Mouse (Mus musculus) embryonic facial prominence, embryonic 11.5 days (tissue): Measurements from ENCODE around the gene Gtf2h4. TPM values are rescaled to one million over a fixed set of nuclear protein-coding genes. Genes with fewer than 3 reads are reported as not detected.

Source experiments
- ATAC-seq: fragments of 200-750 bp; cut with Nextera tagmentation; replicated peaks from 2 replicates; pipeline ENCODE4 v1.8.0; 2017; ENCODE audit warnings: low read depth; ENCODE audit not compliant: insufficient number of reproducible peaks, low FRiP score, low TSS enrichment
- DNase-seq: peaks from one replicate; pipeline ENCODE4 v3.0.0-alpha.2; 2015; ENCODE audit warnings: low spot score
- H3K27ac ChIP-seq: fragments of 300-500 bp; sonication (generic); replicated peaks from 2 replicates; pipeline ENCODE4 v1.5.1; 2014; ENCODE audit warnings: mild to moderate bottlenecking, low read depth, low read length, control low read depth
- H3K27me3 ChIP-seq: fragments of 300-500 bp; sonication (generic); 2 replicates; pipeline ENCODE4 v1.6.1; 2014; ENCODE audit warnings: mild to moderate bottlenecking, low read length, moderate library complexity, mixed read lengths; ENCODE audit not compliant: control insufficient read depth, insufficient read depth
- H3K36me3 ChIP-seq: fragments of 300-500 bp; sonication (generic); replicated peaks from 2 replicates; pipeline ENCODE4 v1.6.1; 2014; ENCODE audit warnings: low read depth, mild to moderate bottlenecking, low read length, moderate library complexity, mixed read lengths; ENCODE audit not compliant: control insufficient read depth, insufficient read depth
- H3K4me1 ChIP-seq: fragments of 300-500 bp; sonication (generic); 2 replicates; pipeline ENCODE4 v1.6.1; 2014; ENCODE audit warnings: low read length, mixed read lengths; ENCODE audit not compliant: control insufficient read depth, insufficient read depth
- H3K4me2 ChIP-seq: fragments of 300-500 bp; sonication (generic); 2 replicates; pipeline ENCODE4 v1.6.1; 2014; ENCODE audit warnings: low read depth, mild to moderate bottlenecking, control low read depth, low read length, moderate library complexity
- H3K4me3 ChIP-seq: fragments of 300-500 bp; sonication (generic); 2 replicates; pipeline ENCODE4 v1.5.1; 2014; ENCODE audit warnings: low read depth, low read length, control low read depth
- H3K9ac ChIP-seq: fragments of 300-500 bp; sonication (generic); replicated peaks from 2 replicates; pipeline ENCODE4 v1.6.1; 2014; ENCODE audit warnings: mild to moderate bottlenecking, control low read depth, low read length
- H3K9me3 ChIP-seq: fragments of 300-500 bp; sonication (generic); replicated peaks from 2 replicates; pipeline ENCODE4 v1.6.1; 2016; ENCODE audit warnings: mild to moderate bottlenecking, low read length, inconsistent platforms, mixed read lengths; ENCODE audit not compliant: control insufficient read depth
- WGBS: fragments of 180-500 bp; shearing (Covaris S2); extraction: QIAGEN DNeasy Blood & Tissue Kit; methylation state at CpG from one replicate; pipeline ENCODE4 v1.1.7; 2014; 5-methylcytosine and 5-hydroxymethylcytosine counted together
- polyA plus RNA-seq: library from polyadenylated mRNA; unstranded; fragments of >200 nt; fragmentation: Nextera tagmentation; extraction: Ambion mirVana; gene quantifications from 2 replicates; pipeline ENCODE4 v1.2.1, GENCODE M21; 2014

Gtf2h4 gene
- polyA plus RNA-seq, 1 experiment from 2014 or later: 43.3 TPM

GRCm38 (mm10) chr17:35695289-35695688 is 21.8 kb upstream of the Gtf2h4 start:
- H3K4me2 ChIP-seq: no peak overlapping the region
- no peak overlapping the region for H3K4me3 ChIP-seq
- no peaks in the 10 kb centered on the region for H3K27me3 ChIP-seq
- no peak for ATAC-seq
- no peak overlapping the region for H3K9ac ChIP-seq
- peaks cover 4% of the 10 kb centered on the region; the same call in 1 of the 2 replicates for H3K4me1 ChIP-seq
- H3K36me3 ChIP-seq: no peaks in the 10 kb centered on the region; the same call in 1 of the 2 replicates
- DNase-seq: peak; percentile 54
- 87% methylated on average over 2 of the region's 2 CpGs for WGBS
- H3K27ac ChIP-seq: no peak overlapping the region
- H3K9me3 ChIP-seq: no peaks in the 10 kb centered on the region

GRCm38 (mm10) chr17:35693906-35694305 is 20.4 kb upstream of the Gtf2h4 start:
- WGBS: 93% methylated on average over 5 of the region's 5 CpGs
- no peak overlapping the region for H3K4me3 ChIP-seq
- 0 out of 2 replicates have a peak, but pooled peaks cover 4% of the 10 kb centered on the region for H3K4me1 ChIP-seq
- H3K36me3 ChIP-seq: no peaks in the 10 kb centered on the region; the same call in none of the 2 replicates
- DNase-seq (no peak), ATAC-seq (no peak)
- H3K9ac ChIP-seq: no peak overlapping the region
- no peaks in the 10 kb centered on the region for H3K27me3 ChIP-seq
- H3K27ac ChIP-seq: no peak overlapping the region
- H3K9me3 ChIP-seq: no peaks in the 10 kb centered on the region
- H3K4me2 ChIP-seq: no peak overlapping the region

GRCm38 (mm10) chr17:35692368-35692767 is 18.8 kb upstream of the Gtf2h4 start:
- 84% methylated on average over 4 of the region's 4 CpGs for WGBS
- Histone ChIP-seq H3K4me1 (0 out of 2 replicates have a peak, but pooled peaks cover 3% of the 10 kb centered on the region), H3K4me3 (no peak overlapping the region), H3K4me2 (no peak overlapping the region), H3K27ac (no peak overlapping the region), H3K36me3 (peaks cover 6% of the 10 kb centered on the region), H3K27me3 (no peaks in the 10 kb centered on the region), H3K9ac (no peak overlapping the region), H3K9me3 (no peaks in the 10 kb centered on the region)
- ATAC-seq: no peak
- DNase-seq: no peak

GRCm38 (mm10) chr17:35691811-35692210 is 18.3 kb upstream of the Gtf2h4 start:
- no peak overlapping the region for H3K4me3 ChIP-seq
- DNase-seq: no peak
- ATAC-seq: no peak
- H3K9me3 ChIP-seq: no peaks in the 10 kb centered on the region
- no peak overlapping the region for H3K27ac ChIP-seq
- no peaks in the 10 kb centered on the region for H3K27me3 ChIP-seq
- H3K9ac ChIP-seq: no peak overlapping the region
- H3K4me1 ChIP-seq: no peaks in the 10 kb centered on the region
- WGBS: 80% methylated on average over 4 of the region's 4 CpGs
- no peak overlapping the region for H3K4me2 ChIP-seq
- H3K36me3 ChIP-seq: peaks cover 10% of the 10 kb centered on the region

- no peaks in the 10 kb centered on the region for H3K27me3 ChIP-seq
- H3K9ac ChIP-seq: no peak overlapping the region
- H3K4me3 ChIP-seq: no peak overlapping the region
- no peaks in the 10 kb centered on the region for H3K4me1 ChIP-seq
- H3K9me3 ChIP-seq: no peaks in the 10 kb centered on the region
- WGBS: 91% methylated on average over 18 of the region's 18 CpGs
- no peak overlapping the region for H3K27ac ChIP-seq
- H3K36me3 ChIP-seq: peaks cover 10% of the 10 kb centered on the region
- H3K4me2 ChIP-seq: no peak overlapping the region
- ATAC-seq (no peak), DNase-seq (no peak)
Observed at GRCm38 (mm10) chr17:35689936-35690645, 16.6 kb upstream of the Gtf2h4 start.

GRCm38 (mm10) chr17:35688347-35689175 is 15.0 kb upstream of the Gtf2h4 start:
- Histone ChIP-seq H3K9me3 (no peaks in the 10 kb centered on the region), H3K9ac (no peak overlapping the region), H3K4me2 (no peak overlapping the region), H3K27ac (no peak overlapping the region), H3K27me3 (no peaks in the 10 kb centered on the region), H3K4me1 (no peaks in the 10 kb centered on the region), H3K36me3 (peaks cover 10% of the 10 kb centered on the region), H3K4me3 (no peak overlapping the region)
- 89% methylated on average over 25 of the region's 25 CpGs for WGBS
- ATAC-seq: no peak
- DNase-seq: no peak

GRCm38 (mm10) chr17:35685061-35685460 is 11.5 kb upstream of the Gtf2h4 start:
- no peaks in the 10 kb centered on the region for H3K27me3 ChIP-seq
- no peaks in the 10 kb centered on the region for H3K9me3 ChIP-seq
- no peak overlapping the region for H3K9ac ChIP-seq
- H3K4me3 ChIP-seq: no peak overlapping the region
- H3K36me3 ChIP-seq: peaks cover 10% of the 10 kb centered on the region
- DNase-seq (no peak), ATAC-seq (no peak)
- 79% methylated on average over 9 of the region's 9 CpGs for WGBS
- no peak overlapping the region for H3K27ac ChIP-seq
- no peaks in the 10 kb centered on the region for H3K4me1 ChIP-seq
- H3K4me2 ChIP-seq: no peak overlapping the region

- 92% methylated on average over 13 of the region's 13 CpGs for WGBS
- ATAC-seq: no peak
- DNase-seq: no peak
- Histone ChIP-seq H3K9me3 (no peaks in the 10 kb centered on the region), H3K36me3 (peaks cover under 1% of the 10 kb centered on the region), H3K4me1 (no peaks in the 10 kb centered on the region), H3K4me3 (no peak overlapping the region), H3K9ac (no peak overlapping the region), H3K27ac (no peak overlapping the region), H3K4me2 (no peak overlapping the region), H3K27me3 (no peaks in the 10 kb centered on the region)
Observed at GRCm38 (mm10) chr17:35681986-35682385, 8.4 kb upstream of the Gtf2h4 start.
